Mouse (Mus musculus): Measurements from ENCODE around the gene 1700122O11Rik. TPM values are rescaled to one million over a fixed set of nuclear protein-coding genes. Genes with fewer than 3 reads are reported as not detected.

Gene 1700122O11Rik
- polyA plus RNA-seq, 1 experiment from 2014 or later = not detected

DNA sequence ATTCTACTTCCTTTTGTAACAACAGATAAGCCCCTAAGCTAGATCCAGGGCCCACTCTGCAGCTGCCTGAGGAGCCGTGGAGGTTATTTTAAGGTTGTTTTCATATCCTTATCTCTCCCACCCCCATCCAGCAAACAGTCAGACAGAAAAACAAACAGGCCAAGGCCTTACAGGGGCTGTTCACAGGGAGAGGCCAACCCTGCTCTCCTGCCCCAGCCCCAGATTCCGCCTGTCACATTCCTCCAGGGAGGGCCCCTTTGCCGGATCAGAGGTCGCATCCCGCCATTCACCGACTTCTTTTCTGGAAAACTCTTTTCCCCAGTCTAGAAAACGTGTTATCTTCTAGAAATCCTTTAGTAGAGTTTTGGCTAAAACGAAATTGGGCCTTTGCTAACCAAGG lies 33.0 kb downstream of the 1700122O11Rik start:
- ATAC-seq (ENCODE audit: low FRiP score, low TSS enrichment) = peak; percentile 22; the same call in 1 of the 2 replicates
- H3K4me3 ChIP-seq (ENCODE audit: low read depth, low read length) = no peak overlapping the region
- TF ChIP-seq EP300 (optimal IDR thresholded peaks at IDR 0.05) = no peak
- no peak overlapping the region for H3K4me2 ChIP-seq (replicated peaks; ENCODE audit: low read depth)
- H3K4me1 ChIP-seq (replicated peaks; ENCODE audit: control insufficient read depth, insufficient read depth) = peaks cover 5% of the 10 kb centered on the region
- H3K36me3 ChIP-seq (ENCODE audit: control insufficient read depth, insufficient read depth, low read length) = no peaks in the 10 kb centered on the region
- H3K9ac ChIP-seq (ENCODE audit: low read length) = no peak overlapping the region
- WGBS = 31% methylated on average over 8 of the region's 8 CpGs
- H3K9me3 ChIP-seq (ENCODE audit: control insufficient read depth, low read length) = no peaks in the 10 kb centered on the region
- peak overlapping the region; percentile 78 for H3K27ac ChIP-seq (replicated peaks)
- H3K27me3 ChIP-seq (ENCODE audit: control insufficient read depth, insufficient read depth, low read length) = no peaks in the 10 kb centered on the region
- DNase-seq (ENCODE audit: low spot score) = peak; percentile 72

DNA sequence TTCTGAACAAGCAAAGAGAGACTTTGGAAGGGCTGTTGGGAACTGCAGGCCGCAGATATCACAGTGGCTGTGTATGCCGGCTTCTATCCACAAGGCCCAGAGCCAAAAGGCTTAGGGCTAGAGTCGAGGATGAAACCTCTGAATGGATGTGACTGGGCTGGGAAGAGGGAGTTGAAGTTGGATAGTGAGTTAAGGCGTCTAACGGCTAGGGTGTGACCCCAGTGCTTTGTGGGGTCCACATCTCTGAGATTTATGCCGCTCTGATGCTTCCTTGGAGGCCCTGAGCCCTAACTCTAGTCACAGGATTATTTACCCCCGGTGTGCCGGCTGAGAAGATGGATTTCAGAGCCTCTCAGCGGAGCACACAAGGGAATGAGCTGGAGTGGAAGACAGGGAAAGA lies 33.5 kb downstream of the 1700122O11Rik start:
- 29% methylated on average over 9 of the region's 9 CpGs for WGBS
- Histone ChIP-seq H3K9ac (ENCODE audit: low read length) (no peak overlapping the region), H3K36me3 (ENCODE audit: control insufficient read depth, insufficient read depth, low read length) (no peaks in the 10 kb centered on the region), H3K9me3 (ENCODE audit: control insufficient read depth, low read length) (no peaks in the 10 kb centered on the region), H3K4me2 (replicated peaks; ENCODE audit: low read depth) (no peak overlapping the region), H3K27ac (replicated peaks) (peak overlapping the region; percentile 78), H3K27me3 (ENCODE audit: control insufficient read depth, insufficient read depth, low read length) (no peaks in the 10 kb centered on the region), H3K4me3 (ENCODE audit: low read depth, low read length) (no peak overlapping the region), H3K4me1 (replicated peaks; ENCODE audit: control insufficient read depth, insufficient read depth) (peaks cover 5% of the 10 kb centered on the region)
- no peak for TF ChIP-seq EP300 (optimal IDR thresholded peaks at IDR 0.05)
- TF ChIP-seq CTCF (IDR thresholded peaks at IDR 0.05; ENCODE audit: low read depth) = no peak
- ATAC-seq (ENCODE audit: low FRiP score, low TSS enrichment) (no peak), DNase-seq (ENCODE audit: low spot score) (no peak)

DNA sequence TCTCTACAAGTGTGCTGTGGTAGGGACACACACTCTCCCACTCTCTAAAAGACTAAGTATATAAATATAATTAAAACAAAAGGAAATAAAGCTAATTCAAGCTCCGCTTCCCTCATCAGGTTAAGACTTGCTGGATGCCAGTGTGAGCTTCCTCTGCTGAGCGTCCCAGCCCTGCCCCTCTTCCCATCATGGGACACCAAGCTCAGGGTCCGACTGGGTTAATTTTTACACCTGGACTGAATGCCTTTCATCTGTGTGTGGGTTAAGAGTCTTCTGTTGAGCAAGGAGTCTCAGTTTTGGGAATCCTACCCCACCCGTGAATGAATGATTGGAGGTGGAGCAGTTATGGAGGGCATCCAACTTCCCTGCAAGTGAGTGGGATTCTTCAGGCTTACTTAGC lies 35.6 kb downstream of the 1700122O11Rik start:
- Histone ChIP-seq H3K4me1 (replicated peaks; ENCODE audit: control insufficient read depth, insufficient read depth) (peaks cover 5% of the 10 kb centered on the region), H3K4me3 (ENCODE audit: low read depth, low read length) (no peak overlapping the region), H3K9me3 (ENCODE audit: control insufficient read depth, low read length) (no peaks in the 10 kb centered on the region), H3K9ac (ENCODE audit: low read length) (no peak overlapping the region), H3K27ac (replicated peaks) (peak overlapping the region; percentile 77), H3K27me3 (ENCODE audit: control insufficient read depth, insufficient read depth, low read length) (no peaks in the 10 kb centered on the region), H3K4me2 (replicated peaks; ENCODE audit: low read depth) (peak overlapping the region; percentile 58; the same call in 1 of the 2 replicates), H3K36me3 (ENCODE audit: control insufficient read depth, insufficient read depth, low read length) (no peaks in the 10 kb centered on the region)
- 44% methylated on average over 4 of the region's 4 CpGs for whole genome bisulfite sequencing
- no peak for ATAC-seq (ENCODE audit: low FRiP score, low TSS enrichment)
- no peak for DNase-seq (ENCODE audit: low spot score)
- TF ChIP-seq CTCF (IDR thresholded peaks at IDR 0.05; ENCODE audit: low read depth) = no peak
- no peak for TF ChIP-seq EP300 (optimal IDR thresholded peaks at IDR 0.05)

DNA sequence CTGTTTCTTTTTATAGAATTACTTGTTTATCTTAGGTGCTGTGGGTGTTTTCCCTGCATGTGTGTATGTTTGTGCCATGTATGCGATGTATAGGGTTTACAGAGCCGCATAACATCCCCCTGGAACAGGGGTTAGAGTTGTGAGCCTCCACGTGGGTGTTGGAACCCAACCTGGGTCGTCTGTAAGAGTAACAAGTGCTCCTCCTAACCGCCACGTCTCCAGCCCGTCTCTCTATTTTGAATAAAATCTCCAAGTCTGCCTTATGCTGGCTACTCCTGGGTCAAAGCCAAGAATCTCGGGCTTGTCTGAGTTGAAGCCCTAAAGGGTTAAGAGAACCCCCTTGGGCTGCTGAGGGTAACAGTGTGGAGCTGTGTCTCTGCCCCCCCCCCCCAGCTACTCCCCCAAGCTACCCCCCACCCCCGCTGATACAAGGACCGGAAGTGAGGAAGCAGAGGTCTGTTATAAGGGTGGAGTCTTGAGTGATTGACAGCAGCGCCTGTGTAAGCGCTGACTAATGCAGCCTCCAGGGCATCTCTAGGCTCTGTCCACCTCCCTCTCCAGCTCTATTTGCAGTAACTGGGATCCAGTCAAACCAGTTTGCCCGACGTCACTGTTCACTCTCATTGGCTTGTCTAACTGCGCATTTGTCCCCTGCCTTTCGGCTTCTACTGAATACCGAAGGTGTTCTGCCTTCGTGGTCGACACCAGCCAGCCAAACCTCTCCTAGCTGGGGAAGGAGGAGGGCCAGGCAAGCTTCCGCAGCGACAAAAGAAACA lies 36.3 kb downstream of the 1700122O11Rik start:
- TF ChIP-seq EP300 (optimal IDR thresholded peaks at IDR 0.05) (no peak), CTCF (IDR thresholded peaks at IDR 0.05; ENCODE audit: low read depth) (no peak)
- WGBS = 4% methylated on average over 21 of the region's 21 CpGs
- peak overlapping the region; percentile 31; the same call in 1 of the 2 replicates for H3K9ac ChIP-seq (ENCODE audit: low read length)

DNA sequence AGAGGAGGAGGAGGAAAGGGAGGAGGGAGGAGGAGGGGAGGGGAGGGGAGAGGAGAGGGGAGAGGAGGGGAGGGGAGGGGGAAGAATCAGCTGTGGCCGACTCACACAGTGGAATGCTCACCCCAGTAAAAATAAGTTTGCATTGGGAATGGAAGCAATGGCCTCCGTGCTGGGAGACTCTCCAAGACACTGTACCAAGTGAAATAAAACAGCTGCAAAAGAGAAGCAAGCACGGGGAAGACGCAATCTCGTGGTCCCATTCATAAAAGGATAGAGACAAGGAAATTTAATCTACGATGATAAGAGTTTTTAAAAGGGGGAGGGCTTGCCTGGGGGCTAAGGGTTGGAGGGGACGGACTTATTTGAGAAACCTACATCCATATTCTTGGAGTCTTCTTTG lies 36.9 kb downstream of the 1700122O11Rik start:
- H3K4me3 ChIP-seq (ENCODE audit: low read depth, low read length) = peak overlapping the region; percentile 31

More for the DNA sequence above, 36.3 kb downstream of the 1700122O11Rik start:
- Histone ChIP-seq H3K27ac (replicated peaks) (peak overlapping the region; percentile 79), H3K4me1 (replicated peaks; ENCODE audit: control insufficient read depth, insufficient read depth) (peaks cover 5% of the 10 kb centered on the region), H3K36me3 (ENCODE audit: control insufficient read depth, insufficient read depth, low read length) (no peaks in the 10 kb centered on the region), H3K4me3 (ENCODE audit: low read depth, low read length) (peak overlapping the region; percentile 31), H3K27me3 (ENCODE audit: control insufficient read depth, insufficient read depth, low read length) (no peaks in the 10 kb centered on the region), H3K9me3 (ENCODE audit: control insufficient read depth, low read length) (no peaks in the 10 kb centered on the region), H3K4me2 (replicated peaks; ENCODE audit: low read depth) (peak overlapping the region; percentile 58)
- peak; percentile 95 for ATAC-seq (ENCODE audit: low FRiP score, low TSS enrichment)
- peak; percentile 93 for DNase-seq (ENCODE audit: low spot score)

DNA sequence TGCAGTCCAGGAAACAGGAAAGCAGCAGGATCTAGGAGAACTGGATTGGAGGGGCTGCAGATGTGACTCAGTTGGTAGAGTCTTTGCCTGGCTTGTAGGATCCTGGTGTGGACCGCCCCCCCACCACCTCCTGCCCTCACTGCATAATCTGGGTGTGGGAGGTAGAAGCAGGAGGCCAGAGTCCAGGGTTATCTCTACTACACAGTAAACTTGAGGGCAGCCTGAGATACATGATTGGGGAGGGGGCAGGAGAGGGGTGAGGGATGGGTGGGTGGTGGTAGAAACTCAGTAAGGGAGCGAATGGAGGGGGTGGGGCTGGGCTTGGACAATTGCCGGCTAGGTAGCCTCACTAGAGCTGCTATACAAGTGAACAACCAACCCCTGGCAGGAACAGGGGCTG lies 38.3 kb downstream of the 1700122O11Rik start:
- WGBS = 33% methylated on average over 3 of the region's 3 CpGs
- TF ChIP-seq EP300 (optimal IDR thresholded peaks at IDR 0.05) (no peak), CTCF (IDR thresholded peaks at IDR 0.05; ENCODE audit: low read depth) (no peak)
- ATAC-seq (ENCODE audit: low FRiP score, low TSS enrichment) = no peak

More for the DNA sequence above, 36.9 kb downstream of the 1700122O11Rik start:
- ATAC-seq (ENCODE audit: low FRiP score, low TSS enrichment) = no peak
- Histone ChIP-seq H3K27ac (replicated peaks) (peak overlapping the region; percentile 79), H3K36me3 (ENCODE audit: control insufficient read depth, insufficient read depth, low read length) (no peaks in the 10 kb centered on the region), H3K9ac (ENCODE audit: low read length) (no peak overlapping the region), H3K4me2 (replicated peaks; ENCODE audit: low read depth) (peak overlapping the region; percentile 58), H3K27me3 (ENCODE audit: control insufficient read depth, insufficient read depth, low read length) (no peaks in the 10 kb centered on the region), H3K4me1 (replicated peaks; ENCODE audit: control insufficient read depth, insufficient read depth) (peaks cover 5% of the 10 kb centered on the region), H3K9me3 (ENCODE audit: control insufficient read depth, low read length) (no peaks in the 10 kb centered on the region)
- peak; percentile 32 for DNase-seq (ENCODE audit: low spot score)
- no peak for TF ChIP-seq EP300 (optimal IDR thresholded peaks at IDR 0.05)
- no peak for TF ChIP-seq CTCF (IDR thresholded peaks at IDR 0.05; ENCODE audit: low read depth)
- WGBS = 5% methylated on average over 7 of the region's 7 CpGs

More for the DNA sequence above, 38.3 kb downstream of the 1700122O11Rik start:
- peaks cover 5% of the 10 kb centered on the region for H3K4me1 ChIP-seq (replicated peaks; ENCODE audit: control insufficient read depth, insufficient read depth)
- H3K36me3 ChIP-seq (ENCODE audit: control insufficient read depth, insufficient read depth, low read length) = no peaks in the 10 kb centered on the region
- H3K9me3 ChIP-seq (ENCODE audit: control insufficient read depth, low read length) = no peaks in the 10 kb centered on the region
- H3K27me3 ChIP-seq (ENCODE audit: control insufficient read depth, insufficient read depth, low read length) = no peaks in the 10 kb centered on the region
- H3K9ac ChIP-seq (ENCODE audit: low read length) = no peak overlapping the region
- no peak overlapping the region for H3K4me2 ChIP-seq (replicated peaks; ENCODE audit: low read depth)
- DNase-seq (ENCODE audit: low spot score) = peak; percentile 50
- no peak overlapping the region for H3K4me3 ChIP-seq (ENCODE audit: low read depth, low read length)
- no peak overlapping the region for H3K27ac ChIP-seq (replicated peaks)
